Mouse (Mus musculus) induced T-regulatory cell, adult 2 months (primary cell): Measurements from ENCODE around the gene Plekho1.
"Not testable (repeated sequence)": the region's sequence is repeated elsewhere in the genome, so short reads cannot be mapped to it uniquely, and the experiment has no call there.

Experiments used
- DNase-seq: peaks from one replicate; pipeline ENCODE4 v3.0.0-alpha.2; 2012; ENCODE audit warnings: low read depth

The Plekho1 gene

DNA sequence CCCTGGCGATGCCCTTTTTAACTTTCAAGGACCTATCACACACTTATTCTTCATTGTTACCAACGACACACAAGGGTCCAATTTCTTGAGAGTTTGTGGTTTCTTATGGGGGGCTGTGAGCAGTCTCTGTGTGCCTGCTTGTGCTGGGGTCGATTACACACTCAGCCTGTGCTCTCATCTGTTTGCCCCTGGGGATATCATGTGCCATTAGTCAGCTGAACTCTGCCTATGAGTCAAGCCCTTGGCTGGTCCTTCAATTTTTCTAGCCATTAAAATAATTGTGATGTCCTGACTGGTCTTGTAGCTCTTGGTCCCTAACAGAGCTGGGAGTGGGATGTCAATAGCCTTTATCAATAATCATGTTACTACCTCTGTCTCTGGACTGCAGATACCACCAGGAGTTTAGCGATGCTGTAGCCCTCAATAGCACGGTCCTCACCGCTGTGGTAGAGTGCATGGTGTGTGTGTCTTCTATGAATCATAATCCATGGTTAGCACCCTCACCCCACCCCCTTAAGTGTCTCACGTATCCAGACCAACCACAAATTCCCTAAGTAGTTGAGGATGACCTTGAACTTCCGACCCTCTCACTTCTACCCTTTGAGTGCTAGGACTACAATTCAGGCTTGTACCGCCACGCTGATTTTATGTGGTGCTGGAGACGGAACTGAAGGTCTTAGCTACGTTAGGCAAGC lies 15.4 kb downstream of the Plekho1 start:
- no peak for DNase-seq

DNA sequence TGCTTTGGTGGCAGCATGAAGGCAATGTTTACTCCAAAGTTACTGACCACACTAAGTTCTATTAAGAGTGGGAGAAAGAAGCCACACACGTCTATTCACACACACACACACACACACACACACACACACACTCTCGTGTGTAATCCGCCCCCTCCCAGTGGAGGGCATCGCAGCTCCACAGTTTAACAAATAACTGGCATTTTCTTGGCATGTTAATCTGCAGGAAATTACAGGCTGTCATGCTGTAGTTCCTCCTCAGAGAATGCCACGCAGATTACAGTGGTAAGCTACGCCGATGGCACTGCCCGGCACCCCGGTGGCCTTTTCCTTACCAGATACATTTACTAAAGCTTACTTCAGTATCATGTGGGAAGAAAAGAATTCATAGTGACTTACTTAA lies 17.5 kb downstream of the Plekho1 start:
- no peak for DNase-seq

DNA sequence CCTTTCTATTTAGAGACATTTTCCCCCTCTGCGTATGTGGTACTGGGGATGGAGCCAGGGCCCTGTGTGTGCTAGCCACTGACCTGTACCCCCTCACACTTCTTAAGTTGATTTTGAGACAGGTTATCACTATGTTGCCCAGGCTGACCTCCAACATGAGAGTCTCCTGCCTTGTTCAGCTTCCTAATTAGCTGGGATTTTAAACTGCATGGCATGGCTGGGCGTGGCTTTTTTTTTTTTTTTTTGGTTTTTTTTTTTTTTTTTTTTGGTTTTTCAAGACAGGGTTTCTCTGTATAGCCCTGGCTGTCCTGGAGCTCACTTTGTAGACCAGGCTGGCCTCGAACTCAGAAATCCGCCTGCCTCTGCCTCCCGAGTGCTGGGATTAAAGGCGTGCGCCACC lies 18.2 kb downstream of the Plekho1 start:
- DNase-seq = not testable (repeated sequence)

DNA sequence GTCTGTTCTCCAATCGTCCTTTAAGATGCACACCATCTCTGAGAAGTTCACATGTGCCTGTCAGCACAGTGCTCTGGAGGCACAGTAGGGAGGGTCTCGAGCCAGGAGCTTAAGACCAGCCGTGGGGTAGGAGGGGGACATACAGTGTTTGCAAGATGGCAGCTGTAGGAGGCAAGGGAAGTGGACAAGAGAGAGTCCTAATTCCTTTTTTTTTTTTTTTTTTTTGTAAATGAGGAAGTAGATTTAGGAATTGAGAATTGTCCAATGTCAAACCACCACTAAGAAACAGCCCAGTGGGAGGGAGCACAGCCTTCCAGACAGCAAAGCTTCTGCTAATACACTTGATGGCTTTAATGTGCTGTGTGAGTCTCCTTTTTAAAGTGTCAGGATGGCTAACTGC lies 18.7 kb downstream of the Plekho1 start:
- no peak for DNase-seq

DNA sequence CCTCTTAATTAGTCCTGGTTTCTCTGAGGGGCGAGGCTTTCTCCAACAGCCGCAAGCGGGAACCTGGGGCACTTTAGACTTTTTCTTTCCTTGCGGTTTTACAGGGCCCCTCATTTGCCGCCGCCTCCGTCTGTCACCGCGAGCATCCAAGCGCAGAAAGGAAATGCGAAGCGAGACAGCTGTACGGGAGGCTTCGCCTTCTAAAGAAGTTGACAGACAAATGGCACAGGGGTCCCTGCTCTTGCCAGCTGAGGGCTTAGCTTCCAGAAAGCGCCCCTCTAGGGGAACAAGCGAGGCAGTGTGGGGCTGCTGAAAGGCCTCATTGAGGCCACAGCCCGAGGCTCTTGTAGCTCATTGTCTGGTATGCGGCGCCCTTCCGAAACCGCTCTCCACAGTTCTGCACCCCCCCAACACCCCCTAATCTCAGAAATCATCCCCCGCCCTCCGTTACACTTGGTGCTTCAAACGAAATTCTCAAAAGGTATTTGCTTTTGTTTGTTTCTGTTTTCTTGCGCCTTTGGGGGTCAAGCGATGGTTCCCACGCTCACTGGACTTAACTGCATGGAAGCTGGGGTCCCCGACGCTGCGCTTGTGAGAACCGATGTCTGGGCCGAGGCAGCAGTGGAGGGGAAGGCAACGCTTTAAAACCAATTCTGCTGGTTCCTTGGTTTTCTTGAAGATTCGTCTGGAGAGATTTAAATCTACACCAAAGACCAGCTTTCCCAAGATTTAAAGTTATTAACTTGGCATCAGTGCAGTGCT lies 22.7 kb downstream of the Plekho1 start:
- peak; percentile 80 for DNase-seq

DNA sequence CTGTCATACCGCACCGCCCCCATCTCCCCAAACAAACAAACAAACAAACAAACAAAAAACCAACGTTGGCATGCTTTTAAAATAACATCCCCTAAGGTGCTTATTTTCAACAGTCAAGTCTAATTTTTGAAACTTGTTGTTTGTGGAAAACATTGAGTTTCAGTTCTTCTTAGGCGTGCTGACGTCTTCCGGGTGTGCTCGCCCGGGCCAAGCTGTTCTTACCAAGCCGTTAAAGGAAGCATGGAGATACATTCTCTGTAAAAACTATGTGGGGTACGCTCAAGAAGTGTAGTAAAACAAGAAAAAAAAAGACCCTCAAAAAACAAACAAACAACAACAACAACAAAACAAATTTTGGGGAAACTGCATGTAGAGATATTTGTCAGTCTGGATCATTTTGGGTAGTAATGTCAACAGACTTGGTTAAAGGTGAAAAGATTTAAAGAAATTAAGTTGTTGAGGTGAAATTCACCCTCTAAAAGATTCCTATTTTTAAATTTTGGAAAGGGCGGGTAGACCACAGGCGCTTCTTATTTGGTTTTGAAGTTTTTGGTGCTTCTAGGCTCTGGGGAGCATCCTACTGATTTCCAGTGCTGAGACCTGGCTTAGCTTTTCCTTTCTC lies 23.4 kb downstream of the Plekho1 start:
- peak; percentile 70 for DNase-seq

DNA sequence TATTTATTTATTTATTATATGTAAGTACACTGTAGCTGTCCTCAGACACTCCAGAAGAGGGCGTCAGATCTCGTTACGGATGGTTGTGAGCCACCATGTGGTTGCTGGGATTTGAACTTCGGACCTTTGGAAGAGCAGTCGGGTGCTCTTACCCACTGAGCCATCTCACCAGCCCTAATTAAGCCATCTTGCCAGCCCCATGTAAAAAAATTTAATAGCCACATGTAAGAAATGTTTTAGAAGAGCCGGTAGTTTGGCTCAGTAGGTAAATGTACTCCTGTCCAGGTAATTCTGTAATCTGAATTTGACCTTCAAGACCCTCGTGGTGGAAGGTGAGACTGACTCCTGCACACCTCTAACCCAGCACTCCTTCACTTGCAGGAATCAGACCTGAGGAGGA lies 25.1 kb downstream of the Plekho1 start:
- DNase-seq = not testable (repeated sequence)

DNA sequence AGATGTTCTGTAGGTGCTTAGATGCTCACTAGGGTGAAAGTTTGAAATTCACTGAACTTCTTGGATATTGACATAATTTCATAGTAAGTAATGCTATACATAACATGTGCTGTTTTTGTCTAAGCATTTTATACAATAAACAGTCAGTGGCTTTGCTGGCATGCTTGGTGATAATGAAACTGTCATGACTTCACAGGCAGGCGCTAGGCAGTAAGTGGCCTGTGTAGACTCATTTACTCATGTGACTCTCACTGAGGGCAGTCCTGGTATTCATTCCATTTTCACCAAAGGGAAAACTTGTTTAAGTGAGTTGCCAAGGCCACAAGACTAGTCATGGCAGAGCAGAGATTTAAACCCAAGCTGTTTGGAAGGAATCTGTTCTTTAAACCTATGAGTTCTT lies 26.5 kb downstream of the Plekho1 start:
- DNase-seq = no peak

DNA sequence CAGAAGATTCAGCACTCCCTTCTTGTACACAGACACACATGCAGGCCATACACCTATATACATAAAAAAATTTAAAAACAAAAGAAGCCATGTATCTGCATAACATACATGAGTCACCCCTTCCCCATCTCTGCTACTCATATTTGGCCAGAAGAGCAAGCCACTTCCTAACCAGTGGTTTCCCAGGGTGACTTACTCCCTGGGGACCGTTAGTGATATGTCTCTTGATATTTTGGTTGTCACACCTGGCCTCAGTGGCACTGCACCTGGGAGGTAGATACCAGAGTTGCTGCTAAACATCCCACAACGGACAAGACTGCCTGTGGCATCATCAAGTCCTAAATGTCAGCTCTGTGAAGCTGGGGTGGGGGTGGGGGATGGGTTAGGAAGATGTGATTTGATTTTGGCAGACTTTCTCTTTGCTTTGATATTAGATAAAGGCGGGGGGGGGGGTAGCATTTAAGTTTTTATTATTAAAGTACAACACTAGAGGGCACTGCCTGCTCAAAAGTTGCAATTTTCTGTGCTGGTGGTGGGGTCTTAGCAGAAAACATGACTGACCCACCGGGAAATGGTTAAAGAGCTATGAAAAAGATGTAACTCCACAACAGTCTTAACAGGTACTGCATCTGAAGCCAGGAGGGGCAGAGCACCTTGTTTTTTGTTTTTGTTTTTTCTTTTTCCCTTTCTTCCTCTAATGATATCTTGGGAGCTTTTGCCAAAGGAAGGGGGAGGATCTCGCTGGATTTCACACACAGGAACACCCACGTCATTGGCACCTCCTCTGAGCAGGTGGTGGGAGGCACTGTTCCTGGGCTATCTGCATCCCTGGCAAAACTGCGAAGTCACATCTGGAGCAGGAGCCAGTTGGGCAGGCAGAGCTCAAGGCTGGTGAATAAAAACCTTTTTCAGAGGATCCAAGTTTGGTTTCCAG lies 30.0 kb downstream of the Plekho1 start:
- DNase-seq = peak; percentile 72

DNA sequence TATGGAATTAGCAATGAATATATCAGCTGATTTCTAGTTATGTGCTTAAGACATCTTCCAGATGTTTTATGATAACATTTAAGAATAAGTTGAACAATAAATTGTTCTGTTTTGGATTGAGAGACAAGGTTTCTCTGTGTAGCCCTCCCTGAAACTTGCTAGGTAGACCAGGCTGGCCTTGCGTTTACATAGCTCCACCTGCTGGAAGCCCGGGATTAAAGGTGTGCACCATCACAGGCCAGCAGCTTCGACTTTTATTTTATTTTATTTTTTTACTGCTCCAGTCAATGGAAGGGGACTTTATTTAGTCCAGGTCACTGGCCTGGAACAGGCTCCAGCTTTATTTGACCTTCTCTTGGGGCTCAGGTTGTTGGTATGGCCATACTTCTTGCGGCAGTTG lies 32.1 kb downstream of the Plekho1 start:
- DNase-seq = peak; percentile 68

DNA sequence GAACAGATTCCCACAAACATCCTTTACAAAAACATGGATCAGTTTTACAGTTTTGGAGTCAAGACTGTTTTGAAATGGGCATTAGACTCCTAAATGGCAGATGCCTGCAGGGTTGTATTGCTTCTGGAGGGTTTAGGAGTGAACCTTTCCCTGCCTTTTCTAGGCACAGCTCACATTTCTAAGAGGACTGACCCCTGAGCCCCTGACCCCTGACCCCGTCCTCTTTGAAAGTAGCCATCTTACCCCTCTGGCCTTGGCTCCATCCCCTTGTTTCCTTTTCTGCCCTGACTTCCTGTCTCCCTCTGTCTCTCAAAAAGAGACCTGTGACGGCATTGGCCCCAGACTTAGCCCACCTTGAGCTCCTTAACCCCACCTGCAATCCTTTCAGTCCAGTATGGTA lies 32.6 kb downstream of the Plekho1 start:
- no peak for DNase-seq

DNA sequence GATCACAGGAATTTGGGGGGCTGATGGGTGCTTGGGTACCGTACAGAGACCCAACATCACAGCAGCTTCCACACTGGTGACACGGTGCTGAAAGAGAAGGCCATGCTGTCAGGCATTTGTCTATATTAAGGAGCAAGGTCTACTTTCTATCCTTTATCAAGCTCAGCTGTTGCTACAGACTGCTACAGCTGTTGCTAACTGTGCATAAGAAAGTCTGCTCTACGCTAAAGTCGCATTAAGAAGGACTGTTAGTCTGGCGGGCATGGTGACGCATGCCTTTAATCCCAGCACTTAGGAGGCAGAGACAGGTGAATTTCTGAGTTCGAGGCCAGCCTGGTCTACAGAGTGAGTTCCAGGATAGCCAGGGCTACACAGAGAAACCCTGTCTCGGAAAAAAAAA lies 33.6 kb downstream of the Plekho1 start:
- not testable (repeated sequence) for DNase-seq

DNA sequence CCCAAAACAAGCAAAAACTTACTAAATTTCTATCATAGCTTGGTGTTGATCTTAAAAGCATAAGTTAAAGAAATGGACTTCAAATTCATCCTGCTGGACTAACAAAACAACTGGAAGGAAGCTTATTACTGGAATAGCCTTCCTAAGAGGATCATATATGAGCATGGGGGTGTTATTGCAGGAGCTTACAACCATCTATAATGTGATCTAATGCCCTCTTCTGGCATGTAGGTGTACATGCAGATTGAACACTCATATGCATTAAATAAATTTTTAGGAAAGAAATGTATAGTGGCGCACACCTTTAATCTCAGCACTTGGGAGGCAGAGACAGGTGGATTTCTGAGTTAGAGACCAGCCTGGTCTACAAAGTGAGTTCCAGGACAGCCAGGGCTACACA lies 36.0 kb downstream of the Plekho1 start:
- peak; percentile 55 for DNase-seq

DNA sequence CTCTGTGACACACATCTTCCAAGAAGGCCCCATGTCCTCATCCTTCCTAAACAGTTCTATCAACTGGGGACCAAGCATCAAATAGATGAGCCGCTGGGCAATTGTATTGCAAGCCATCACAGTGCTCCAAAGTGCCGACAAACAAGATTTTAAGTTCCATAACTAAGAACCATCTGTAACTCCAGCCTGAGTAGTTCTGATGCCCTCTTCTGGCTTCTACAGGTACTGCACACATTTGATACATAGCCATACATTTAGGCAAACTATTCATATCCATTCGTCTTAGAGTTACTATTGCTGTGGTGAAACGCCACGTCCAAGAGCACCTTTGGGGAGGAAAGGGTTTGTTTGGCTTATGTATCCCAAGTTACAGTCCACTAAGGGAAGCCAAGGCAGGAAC lies 36.7 kb downstream of the Plekho1 start:
- peak; percentile 83 for DNase-seq

DNA sequence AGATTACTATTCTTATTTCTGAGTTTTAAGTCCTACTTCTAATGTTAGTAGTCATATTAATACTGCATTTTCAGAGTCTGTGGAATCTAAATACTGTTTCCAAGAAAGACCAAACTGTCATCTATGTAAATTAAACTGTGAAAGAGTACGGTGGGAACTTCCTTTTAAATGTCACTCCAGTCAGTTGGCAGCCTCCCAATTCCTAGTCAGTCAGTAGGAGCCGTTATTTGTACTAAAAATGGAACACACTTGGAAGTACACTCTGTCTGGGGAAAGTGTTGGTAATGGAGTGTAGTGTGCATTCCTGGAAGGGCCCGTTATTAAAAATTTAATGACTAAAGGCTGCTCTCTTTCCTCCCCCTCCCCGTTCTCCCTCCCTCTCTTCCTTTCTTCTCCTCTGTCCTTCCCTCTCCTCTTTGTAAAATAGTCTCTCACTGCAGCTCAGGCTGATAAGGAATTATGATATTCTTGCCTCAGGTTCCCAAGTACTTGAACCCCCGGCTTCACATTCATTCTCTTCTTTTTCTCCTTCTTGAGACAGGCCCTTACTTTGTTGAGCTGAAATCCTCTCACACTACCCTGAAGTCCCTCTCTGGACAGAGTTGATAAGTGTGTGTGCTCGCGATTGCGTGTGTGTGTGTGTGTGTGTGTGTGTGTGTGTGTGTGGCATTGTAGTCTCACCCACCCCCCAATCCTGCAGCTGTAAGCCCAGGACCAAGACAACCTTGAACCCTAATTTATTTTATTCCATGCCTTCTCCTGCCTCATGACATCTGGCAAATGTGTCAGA lies 38.2 kb downstream of the Plekho1 start:
- no peak for DNase-seq

DNA sequence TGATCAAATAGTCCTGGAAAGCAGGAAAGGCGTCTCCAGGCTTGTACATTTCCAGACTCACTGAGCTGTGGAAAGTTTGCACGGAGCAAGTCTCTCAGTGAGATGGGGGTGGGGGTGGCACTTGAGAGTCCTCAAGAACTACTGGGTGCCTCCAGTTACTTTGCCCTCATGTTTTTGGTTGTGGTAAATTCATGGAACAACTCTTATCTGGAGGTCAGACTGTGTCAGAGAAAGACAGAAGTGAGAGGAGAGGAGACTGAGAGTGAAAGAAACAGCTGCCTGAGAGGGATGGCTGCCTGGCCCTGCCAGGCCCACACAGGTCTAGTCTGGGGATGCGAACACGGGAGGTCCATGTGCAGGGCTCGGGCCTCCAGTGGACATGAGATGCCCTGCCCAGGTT lies 40.5 kb downstream of the Plekho1 start:
- DNase-seq = no peak

DNA sequence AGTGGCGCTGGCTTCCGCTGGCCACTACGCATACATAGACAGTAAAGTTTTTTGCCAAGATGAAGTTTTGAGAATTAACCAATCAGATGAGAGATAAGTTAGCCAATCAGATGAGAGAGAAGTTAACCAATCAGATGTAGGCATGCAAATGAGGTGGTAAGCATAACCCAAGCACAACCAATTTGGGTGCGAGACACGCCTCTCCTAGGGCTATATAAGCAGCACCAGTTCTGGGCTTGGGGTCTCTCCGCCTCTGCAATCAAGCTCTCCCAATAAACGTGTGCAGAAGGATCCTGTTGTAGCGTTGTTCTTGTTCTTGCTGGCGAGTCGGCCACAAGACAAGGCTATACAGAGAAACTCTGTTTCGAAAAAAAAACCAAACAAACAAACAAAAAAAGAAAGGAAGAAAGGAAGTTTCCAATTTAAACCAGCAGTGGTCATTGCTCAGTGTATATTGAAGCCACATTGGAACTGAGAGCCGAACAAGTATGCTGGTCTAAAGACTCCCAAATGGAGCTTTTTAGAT lies 41.1 kb downstream of the Plekho1 start:
- DNase-seq = not testable (repeated sequence)

DNA sequence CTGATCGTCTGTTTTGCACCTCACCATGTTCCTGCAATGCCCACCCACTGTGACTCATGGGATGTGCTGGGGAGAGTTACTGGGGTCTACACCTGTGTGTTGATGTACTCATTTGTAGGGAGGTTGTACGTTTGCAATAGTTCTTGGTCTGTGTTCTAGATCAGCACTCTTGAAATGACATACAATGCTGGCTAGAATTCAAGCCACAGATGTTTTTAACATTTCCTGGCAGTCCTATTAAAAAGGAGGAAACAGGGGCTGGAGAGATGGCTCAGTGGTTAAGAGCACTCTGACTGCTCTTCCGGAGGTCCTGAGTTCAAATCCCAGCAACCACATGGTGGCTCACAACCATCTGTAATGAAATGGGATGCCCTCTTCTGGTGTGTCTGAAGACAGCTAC lies 42.3 kb downstream of the Plekho1 start:
- DNase-seq = no peak

DNA sequence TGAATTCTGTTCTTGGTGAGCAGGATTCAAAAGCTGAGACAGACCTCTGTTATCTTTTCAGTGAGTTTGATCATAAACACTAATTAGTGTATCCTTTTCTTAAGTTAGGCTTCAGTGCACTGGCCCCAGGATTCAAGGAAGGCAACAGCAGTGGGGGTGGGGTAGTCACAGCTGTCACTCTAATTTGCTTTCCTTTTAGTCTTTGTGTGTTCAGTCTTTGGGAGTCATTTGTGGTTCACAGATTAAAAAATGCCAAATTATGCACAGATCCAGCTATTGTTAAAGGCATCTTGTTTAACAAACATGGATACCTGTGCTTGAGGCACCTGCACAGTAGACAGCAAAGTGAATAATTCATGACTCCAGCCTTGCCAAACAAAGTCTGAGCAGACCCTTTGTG lies 42.8 kb downstream of the Plekho1 start:
- no peak for DNase-seq

DNA sequence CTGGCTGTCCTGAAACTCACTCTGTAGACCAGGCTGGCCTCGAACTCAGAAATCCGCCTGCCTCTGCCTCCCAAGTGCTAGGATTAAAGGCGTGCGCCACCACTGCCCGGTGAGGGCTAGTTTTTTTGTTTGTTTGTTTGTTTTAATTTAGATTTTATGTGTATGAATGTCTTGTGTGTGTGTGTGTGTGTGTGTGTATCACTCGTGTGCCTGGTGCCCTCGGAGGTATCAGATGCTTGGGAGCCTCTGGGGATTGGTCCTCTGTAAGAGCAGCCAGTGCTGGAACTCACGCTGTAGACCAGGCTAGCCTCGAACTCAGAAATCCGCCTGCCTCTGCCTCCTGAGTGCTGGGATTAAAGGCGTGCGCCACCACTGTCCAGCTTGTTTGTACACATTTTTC lies 44.2 kb downstream of the Plekho1 start:
- not testable (repeated sequence) for DNase-seq
